Mouse (Mus musculus) thymus, adult 2 months (tissue): ENCODE results near the gene Atp6ap1. TPM values are rescaled to one million over a fixed set of nuclear protein-coding genes. Genes with fewer than 3 reads are reported as not detected.

ENCODE experiments used
- DNase-seq: peaks from one replicate; pipeline ENCODE4 v3.0.0; 2021
- H3K27ac ChIP-seq: fragments of 200-500 bp; 2 replicates; pipeline ENCODE4 v1.5.1; 2012; ENCODE audit warnings: low read length, control low read depth; ENCODE audit not compliant: control insufficient read depth, insufficient read depth
- H3K27me3 ChIP-seq: fragments of 200-500 bp; 2 replicates; pipeline ENCODE4 v1.6.1; 2012; ENCODE audit warnings: mild to moderate bottlenecking, low read length, moderate library complexity, mixed read lengths; ENCODE audit not compliant: control insufficient read depth, insufficient read depth
- H3K36me3 ChIP-seq: fragments of 200-500 bp; 2 replicates; pipeline ENCODE4 v1.6.1; 2012; ENCODE audit warnings: mild to moderate bottlenecking, low read length, moderate library complexity; ENCODE audit not compliant: control insufficient read depth, insufficient read depth
- H3K4me1 ChIP-seq: fragments of 200-500 bp; replicated peaks from 2 replicates; pipeline ENCODE4 v1.6.1; 2012; ENCODE audit warnings: low read length; ENCODE audit not compliant: control insufficient read depth, insufficient read depth
- H3K4me3 ChIP-seq: fragments of 200-500 bp; 2 replicates; pipeline ENCODE4 v1.5.1; 2012; ENCODE audit warnings: mild to moderate bottlenecking, low read length, control low read depth, moderate library complexity; ENCODE audit not compliant: control insufficient read depth, insufficient read depth
- CTCF ChIP-seq: fragments of 200-500 bp; IDR thresholded peaks from 2 replicates; pipeline ENCODE4 v1.5.1; 2012; ENCODE audit warnings: mild to moderate bottlenecking, control low read depth, low read length, moderate library complexity, borderline replicate concordance; ENCODE audit not compliant: control insufficient read depth, poor library complexity, insufficient read depth; ENCODE audit errors: extremely low read depth
- POLR2A ChIP-seq: fragments of 200-500 bp; IDR thresholded peaks from 2 replicates; pipeline ENCODE4 v1.6.1; 2012; ENCODE audit warnings: mild to moderate bottlenecking, low read length, control low read depth, moderate library complexity; ENCODE audit not compliant: control insufficient read depth, poor library complexity, insufficient read depth; ENCODE audit errors: extremely low read depth
- WGBS: fragments of 180-500 bp; shearing (Covaris S2); methylation state at CpG from one replicate; pipeline ENCODE4 v1.1.7; 2018; 5-methylcytosine and 5-hydroxymethylcytosine counted together
- polyA plus RNA-seq: library from polyadenylated mRNA; depleted of rRNA; stranded (reverse); fragments of >200 nt; gene quantifications from 2 replicates; pipeline ENCODE4 v1.2.3, GENCODE M21; 2012; rRNA removed

Atp6ap1 gene
- polyA plus RNA-seq, 1 experiment, result 373 TPM

GRCm38 (mm10) chrX:74330166-74330930 lies 33.5 kb downstream of the Atp6ap1 start:
- TF ChIP-seq POLR2A (no peak), CTCF (no peak)

GRCm38 (mm10) chrX:74352645-74353466 lies 56.0 kb downstream of the Atp6ap1 start:
- Histone ChIP-seq H3K27me3 (no peaks in the 10 kb centered on the region), H3K36me3 (no peaks in the 10 kb centered on the region), H3K4me1 (peaks cover 4% of the 10 kb centered on the region), H3K4me3 (peak overlapping the region; percentile 87), H3K27ac (peak overlapping the region; percentile 33)
- DNase-seq, result no peak
- TF ChIP-seq CTCF (no peak), POLR2A (no peak)
- 11% methylated on average over 13 of the region's 13 CpGs for WGBS

More at GRCm38 (mm10) chrX:74330166-74330930, 33.5 kb downstream of the Atp6ap1 start:
- 62% methylated on average over 2 of the region's 2 CpGs for WGBS
- H3K4me3 ChIP-seq, result no peak overlapping the region
- H3K4me1 ChIP-seq, result peaks cover 8% of the 10 kb centered on the region
- H3K27me3 ChIP-seq, result no peaks in the 10 kb centered on the region
- no peak overlapping the region for H3K27ac ChIP-seq
- DNase-seq, result no peak
- H3K36me3 ChIP-seq, result no peaks in the 10 kb centered on the region

GRCm38 (mm10) chrX:74353467-74353770 lies 56.5 kb downstream of the Atp6ap1 start, which contains the start of gene Lage3:
TSS of gene Lage3 (minus strand) at chrX:74353618.
- no peaks in the 10 kb centered on the region for H3K27me3 ChIP-seq
- no peaks in the 10 kb centered on the region for H3K36me3 ChIP-seq
- peak; percentile 77 for DNase-seq
- H3K27ac ChIP-seq, result peak within 1 kb of the TSS; percentile 33
- H3K4me1 ChIP-seq, result peaks cover 4% of the 10 kb centered on the region
- TF ChIP-seq POLR2A (peak; percentile 34; the same call in 1 of the 2 replicates), CTCF (no peak)
- peak within 1 kb of the TSS; percentile 87 for H3K4me3 ChIP-seq
- 0% methylated on average over 11 of the region's 22 CpGs for WGBS

Other genes starting within 250 kb of the Atp6ap1 start
- not detected in 2 replicates for gene Opn1mw, start 169.6 kb upstream of the Atp6ap1 start, polyA plus RNA-seq
- gene Mecp2, start 161.7 kb upstream of the Atp6ap1 start, polyA plus RNA-seq, result 13.7 and 14.1 TPM in 2 replicates
- gene Tex28, start 129.3 kb upstream of the Atp6ap1 start, polyA plus RNA-seq, result 0.07 TPM in 1 of 2 replicates, not detected in the other
- gene Tktl1, start 119.8 kb upstream of the Atp6ap1 start, polyA plus RNA-seq, result 0.12 TPM in 1 of 2 replicates, not detected in the other
- 476 and 498 TPM in 2 replicates for gene Flna, start 47.3 kb upstream of the Atp6ap1 start, polyA plus RNA-seq
- 97.7 and 111 TPM in 2 replicates for gene Emd, start 42.4 kb upstream of the Atp6ap1 start, polyA plus RNA-seq
- 1,443 and 1,552 TPM in 2 replicates for gene Rpl10, start 26.3 kb upstream of the Atp6ap1 start, polyA plus RNA-seq
- 94.6 and 111 TPM in 2 replicates for gene Taz, start 15.2 kb upstream of the Atp6ap1 start, polyA plus RNA-seq
- 10.3 and 15.0 TPM in 2 replicates for gene Dnase1l1, start 14.8 kb upstream of the Atp6ap1 start, polyA plus RNA-seq
- 370 and 445 TPM in 2 replicates for gene Gdi1, start 7.9 kb downstream of the Atp6ap1 start, polyA plus RNA-seq
- gene Fam50a, start 15.9 kb downstream of the Atp6ap1 start, polyA plus RNA-seq, result 13.6 and 16.4 TPM in 2 replicates
- 15.4 and 17.6 TPM in 2 replicates for gene Plxna3, start 32.0 kb downstream of the Atp6ap1 start, polyA plus RNA-seq
- gene Lage3, start 56.5 kb downstream of the Atp6ap1 start, polyA plus RNA-seq, result 56.5 and 63.6 TPM in 2 replicates
- 52.7 and 53.8 TPM in 2 replicates for gene Ubl4a, start 76.1 kb downstream of the Atp6ap1 start, polyA plus RNA-seq
- 27.8 and 29.1 TPM in 2 replicates for gene Slc10a3, start 76.3 kb downstream of the Atp6ap1 start, polyA plus RNA-seq
- gene Fam3a, start 96.2 kb downstream of the Atp6ap1 start, polyA plus RNA-seq, result 45.1 and 46.0 TPM in 2 replicates
- 20.4 and 22.5 TPM in 2 replicates for gene Ikbkg, start 96.2 kb downstream of the Atp6ap1 start, polyA plus RNA-seq
- 36.0 and 40.2 TPM in 2 replicates for gene G6pdx, start 132.1 kb downstream of the Atp6ap1 start, polyA plus RNA-seq
- not detected in 2 replicates for gene Gm6880, start 184.3 kb downstream of the Atp6ap1 start, polyA plus RNA-seq